Mouse (Mus musculus): ENCODE data around the gene Cacna1d. TPM values are rescaled to one million over a fixed set of nuclear protein-coding genes. Genes with fewer than 3 reads are reported as not detected.

Gene Cacna1d
- total RNA-seq (2012; rRNA removed) (not detected in 2 replicates), polyA plus RNA-seq (2012; ENCODE audit: insufficient read depth in 1 of 2, insufficient read length in 2 of 2, low read depth in 1 of 2, low replicate concordance in 2 of 2, missing spikeins in 1 of 2) (not detected)

DNA sequence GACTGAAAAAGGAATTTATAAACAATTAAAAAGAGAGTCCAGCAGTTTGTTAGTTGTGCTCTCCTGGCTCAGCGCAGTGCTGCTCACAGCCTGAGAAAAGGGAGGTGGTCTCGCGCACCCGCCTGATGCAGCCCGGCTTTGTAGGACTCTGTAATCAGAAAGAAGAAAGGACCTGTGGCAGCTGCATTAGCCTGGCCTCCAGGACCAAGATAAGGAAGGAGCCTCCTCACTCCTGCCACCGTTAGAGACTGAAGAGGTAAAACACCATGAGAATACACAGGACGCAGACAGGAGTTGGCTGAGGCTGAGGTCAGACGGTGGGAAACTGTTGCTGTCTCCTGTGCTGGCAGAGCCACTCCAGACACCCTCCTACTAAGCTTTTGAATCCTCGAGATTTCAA is at the start of gene Cacna1d:
Cacna1d (minus strand) TSS at position 114 of the 400 bp plus-strand sequence.
- no peak for DNase-seq (ENCODE audit: low read depth, low spot score)
- no peak within 1 kb of the TSS for H3K4me3 ChIP-seq (ENCODE audit: control insufficient read depth in 1 of 2, insufficient read depth in 1 of 2, low read depth in 2 of 2, low read length in 2 of 2)
- TF ChIP-seq CHD1 (IDR thresholded peaks at IDR 0.05; ENCODE audit: low read depth, low read length) (no peak), KAT2A (conservative IDR thresholded peaks at IDR 0.05; ENCODE audit: low read depth, low read length) (no peak), MAZ (IDR thresholded peaks at IDR 0.05; ENCODE audit: low read depth, low read length) (no peak), USF1 (IDR thresholded peaks at IDR 0.05; ENCODE audit: low read depth, low read length) (no peak), TBP (IDR thresholded peaks at IDR 0.05; ENCODE audit: low read depth, low read length) (no peak)
- H3K27ac ChIP-seq (ENCODE audit: control insufficient read depth, low read depth, low read length), result no peak within 1 kb of the TSS
- H3K9me3 ChIP-seq (replicated peaks; ENCODE audit: insufficient read depth, low read length), result no peaks in the 10 kb centered on the region
- peaks cover 6 to 10% of the 10 kb centered on the region in 2 experiments for H3K36me3 ChIP-seq (ENCODE audit: control insufficient read depth in 1 of 2, insufficient read depth in 2 of 2, low read length in 2 of 2)
- peaks cover 4% of the 10 kb centered on the region for H3K79me2 ChIP-seq (ENCODE audit: control insufficient read depth, insufficient read depth, low read length, poor library complexity)
- peaks cover 0 to 4% of the 10 kb centered on the region in 2 experiments; a peak in 1 of 4 replicates for H3K4me1 ChIP-seq (ENCODE audit: control insufficient read depth in 1 of 2, insufficient read depth in 2 of 2, low read length in 2 of 2)
- H3K27me3 ChIP-seq (ENCODE audit: control insufficient read depth in 1 of 2, insufficient read depth in 2 of 2, low read length in 2 of 2), result no peaks in the 10 kb centered on the region
- H3K9ac ChIP-seq (ENCODE audit: control insufficient read depth, low read depth, low read length, poor library complexity, severe bottlenecking), result no peak within 1 kb of the TSS

- Histone ChIP-seq H3K27ac (ENCODE audit: control insufficient read depth, low read depth, low read length) (no peak overlapping the region), H3K36me3 (ENCODE audit: control insufficient read depth in 1 of 2, insufficient read depth in 2 of 2, low read length in 2 of 2) (no peaks in the 10 kb centered on the region), H3K4me3 (ENCODE audit: control insufficient read depth in 1 of 2, insufficient read depth in 1 of 2, low read depth in 2 of 2, low read length in 2 of 2) (no peak overlapping the region), H3K4me1 (ENCODE audit: control insufficient read depth in 1 of 2, insufficient read depth in 2 of 2, low read length in 2 of 2) (no peaks in the 10 kb centered on the region), H3K27me3 (ENCODE audit: control insufficient read depth in 1 of 2, insufficient read depth in 2 of 2, low read length in 2 of 2) (no peaks in the 10 kb centered on the region), H3K79me2 (ENCODE audit: control insufficient read depth, insufficient read depth, low read length, poor library complexity) (no peaks in the 10 kb centered on the region), H3K9ac (ENCODE audit: control insufficient read depth, low read depth, low read length, poor library complexity, severe bottlenecking) (no peak overlapping the region), H3K9me3 (replicated peaks; ENCODE audit: insufficient read depth, low read length) (no peaks in the 10 kb centered on the region)
- no peak for TF ChIP-seq MEF2A (IDR thresholded peaks at IDR 0.05; ENCODE audit: extremely low read depth, insufficient replicate concordance, low read depth, low read length, poor library complexity, severe bottlenecking)
- no peak for TF ChIP-seq MAZ (IDR thresholded peaks at IDR 0.05; ENCODE audit: low read depth, low read length)
- no peak for TF ChIP-seq JUND (IDR thresholded peaks at IDR 0.05; ENCODE audit: low read depth, low read length)
- TF ChIP-seq TCF12 (IDR thresholded peaks at IDR 0.05; ENCODE audit: low read depth, low read length), result no peak
- TF ChIP-seq ELF1 (IDR thresholded peaks at IDR 0.05; ENCODE audit: low read depth, low read length), result no peak
- DNase-seq (ENCODE audit: low read depth, low spot score), result no peak
These were observed 42.7 kb upstream of the Cacna1d start for GRCm38 (mm10) chr14:30533780-30534450.

GRCm38 (mm10) chr14:30531896-30532295 is 40.6 kb upstream of the Cacna1d start:
- DNase-seq (ENCODE audit: low read depth, low spot score), result no peak
- Histone ChIP-seq H3K27me3 (ENCODE audit: control insufficient read depth in 1 of 2, insufficient read depth in 2 of 2, low read length in 2 of 2) (no peaks in the 10 kb centered on the region), H3K27ac (ENCODE audit: control insufficient read depth, low read depth, low read length) (no peak overlapping the region), H3K79me2 (ENCODE audit: control insufficient read depth, insufficient read depth, low read length, poor library complexity) (no peaks in the 10 kb centered on the region), H3K9ac (ENCODE audit: control insufficient read depth, low read depth, low read length, poor library complexity, severe bottlenecking) (no peak overlapping the region), H3K4me1 (ENCODE audit: control insufficient read depth in 1 of 2, insufficient read depth in 2 of 2, low read length in 2 of 2) (no peaks in the 10 kb centered on the region), H3K9me3 (replicated peaks; ENCODE audit: insufficient read depth, low read length) (no peaks in the 10 kb centered on the region), H3K36me3 (ENCODE audit: control insufficient read depth in 1 of 2, insufficient read depth in 2 of 2, low read length in 2 of 2) (no peaks in the 10 kb centered on the region), H3K4me3 (ENCODE audit: control insufficient read depth in 1 of 2, insufficient read depth in 1 of 2, low read depth in 2 of 2, low read length in 2 of 2) (no peak overlapping the region)
- TF ChIP-seq EP300 (IDR thresholded peaks at IDR 0.05; ENCODE audit: low read depth in 1 of 2, low read length in 2 of 2) (no peak), USF1 (IDR thresholded peaks at IDR 0.05; ENCODE audit: low read depth, low read length) (no peak), POLR2AphosphoS2 (IDR thresholded peaks at IDR 0.05; ENCODE audit: low read length) (no peak), E2F4 (IDR thresholded peaks at IDR 0.05; ENCODE audit: borderline replicate concordance, low read depth, low read length) (no peak)

Measured in MEL (cell line).